Mouse (Mus musculus) cerebellum, adult 18-20 months (tissue): Measurements from ENCODE around the gene Hipk2.
"Not testable (repeated sequence)": the region's sequence is repeated elsewhere in the genome, so short reads cannot be mapped to it uniquely, and the experiment has no call there.

Experiments used
- DNase-seq, 2 experiments: peaks; one replicate each; pipeline ENCODE4 v3.0.0; 2021

The Hipk2 gene

DNA sequence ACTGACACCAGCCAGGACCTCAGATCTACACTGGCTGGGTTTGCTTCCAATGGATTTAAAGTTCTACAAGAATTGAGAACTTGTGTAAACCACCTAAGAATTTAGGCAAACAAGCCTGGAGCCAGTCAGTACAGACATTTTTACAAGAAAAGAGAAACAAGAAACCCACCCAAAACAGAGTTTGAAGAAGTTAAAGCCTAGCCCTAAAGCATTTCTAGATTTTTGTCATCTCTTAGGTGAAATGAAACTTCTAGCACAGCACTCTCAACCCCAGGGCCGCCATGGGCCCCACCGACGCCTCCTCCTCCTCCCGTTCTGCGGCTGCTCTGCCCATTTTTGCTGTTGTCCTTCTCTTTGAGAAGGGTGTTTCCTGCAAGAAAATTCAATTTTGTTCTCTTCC is 184.9 kb downstream of the Hipk2 start:
- DNase-seq = no peak

DNA sequence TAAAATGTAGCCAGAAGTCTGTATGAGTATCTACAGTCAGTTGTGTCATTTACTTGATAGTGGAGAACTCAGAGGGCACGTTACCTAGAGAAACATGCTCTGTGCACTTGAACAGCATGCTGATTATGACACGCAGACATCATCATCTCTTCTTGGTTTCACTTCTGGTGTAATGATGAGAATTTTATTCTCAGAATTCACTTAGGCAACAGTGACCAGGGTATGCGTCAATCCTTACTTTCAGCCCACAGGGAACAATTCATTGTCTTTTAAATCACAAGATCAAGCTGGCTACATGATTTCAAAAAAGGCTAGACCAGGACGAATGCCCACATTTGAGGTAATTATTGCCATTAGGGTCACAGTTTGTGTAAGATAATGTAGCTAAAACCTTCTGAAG is 185.3 kb downstream of the Hipk2 start:
- no peak for DNase-seq

DNA sequence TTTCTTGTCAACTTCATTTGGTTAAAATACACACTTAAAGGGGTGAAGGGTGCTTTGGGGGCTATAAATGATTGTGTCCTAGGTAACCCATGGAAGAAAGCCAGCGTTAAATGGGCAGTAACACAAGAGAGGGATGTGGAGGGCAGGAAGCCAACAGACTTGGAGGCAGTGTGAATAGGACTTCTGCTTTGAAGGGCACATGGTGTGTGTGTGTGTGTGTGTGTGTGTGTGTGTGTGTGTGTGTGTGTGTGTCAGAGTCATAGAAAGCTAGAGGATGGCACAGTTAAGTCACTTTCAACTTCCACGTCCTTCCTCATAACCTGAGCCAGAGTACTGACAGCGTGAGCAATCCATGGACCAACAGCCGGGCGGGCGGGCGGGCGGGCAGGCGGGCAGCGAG is 187.1 kb downstream of the Hipk2 start:
- no peak for DNase-seq

DNA sequence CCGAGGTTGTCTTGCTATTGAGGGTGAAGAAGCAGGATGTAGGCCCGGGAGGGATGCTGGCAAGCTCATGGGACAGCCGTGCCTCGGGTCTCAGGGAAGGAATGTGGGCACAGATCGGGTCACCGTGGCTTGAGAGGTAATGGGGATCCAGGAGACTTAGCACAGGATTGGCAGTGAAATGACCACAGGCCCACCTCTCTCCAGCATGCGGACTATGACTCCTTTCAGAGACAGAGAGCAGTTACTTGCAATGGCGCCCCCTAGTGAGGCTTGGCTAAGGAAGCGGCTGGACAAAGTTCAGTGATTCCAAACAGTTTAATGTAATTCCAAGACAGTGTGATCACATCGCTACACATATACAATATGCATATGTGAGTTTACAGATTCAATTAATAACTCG is 188.7 kb downstream of the Hipk2 start:
- DNase-seq = peak; percentile 60 to 71

DNA sequence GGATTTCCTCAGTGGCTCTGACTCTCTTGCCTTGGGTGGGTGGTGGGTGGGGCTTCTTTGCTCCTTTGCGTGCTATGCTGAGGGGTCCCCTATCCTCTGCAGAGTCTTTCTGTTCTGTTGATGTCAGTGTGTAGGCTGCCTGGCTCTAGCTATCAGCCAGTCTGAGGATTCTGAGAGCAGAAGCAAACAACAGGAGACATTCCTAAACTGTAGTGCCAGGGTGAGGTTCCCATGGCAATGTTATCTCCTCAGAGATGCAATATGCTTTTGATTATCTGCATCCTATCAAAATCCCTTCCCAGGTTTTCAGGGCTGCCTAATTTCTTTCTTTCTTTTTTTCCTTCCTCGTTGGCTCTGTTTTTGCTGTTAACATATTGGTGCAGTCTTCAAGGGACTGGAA is 193.4 kb downstream of the Hipk2 start:
- no peak for DNase-seq

DNA sequence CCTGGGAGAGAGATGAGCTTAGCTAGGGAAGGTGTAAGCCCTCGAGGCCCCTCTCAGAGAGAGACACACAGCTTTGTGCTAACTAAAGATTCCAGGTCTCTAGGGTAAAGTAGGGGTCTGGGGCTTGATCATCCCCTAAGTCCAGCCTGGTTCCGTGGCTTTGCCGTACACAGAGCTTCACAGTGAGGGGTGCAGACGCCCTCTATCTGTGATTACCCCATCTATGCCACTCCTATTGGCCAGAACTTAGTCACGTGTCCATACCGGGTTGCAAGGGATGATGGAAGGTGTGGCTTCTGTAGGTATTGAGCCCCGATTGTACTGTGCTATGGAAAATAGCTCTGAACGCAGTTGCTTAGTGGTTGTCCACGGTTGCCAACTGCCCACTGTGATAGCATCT is 198.3 kb downstream of the Hipk2 start:
- no peak for DNase-seq

DNA sequence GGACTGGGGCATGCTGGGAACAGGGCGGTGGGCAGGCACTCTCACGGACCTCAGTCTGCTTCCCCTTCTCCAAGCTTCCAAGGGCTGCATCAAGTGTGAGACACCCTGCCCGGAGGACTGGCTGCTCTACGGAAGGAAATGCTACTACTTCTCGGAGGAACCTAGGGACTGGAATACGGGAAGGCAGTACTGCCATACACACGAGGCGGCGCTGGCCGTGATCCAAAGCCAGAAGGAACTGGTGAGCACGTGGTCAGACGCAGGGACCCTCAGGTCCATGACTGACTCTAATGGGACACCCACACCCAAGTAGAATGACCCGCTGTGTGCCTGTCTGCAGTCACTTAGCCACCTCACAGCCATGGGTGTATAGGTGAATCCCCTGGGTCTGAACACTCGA is 199.2 kb downstream of the Hipk2 start:
- DNase-seq = no peak

DNA sequence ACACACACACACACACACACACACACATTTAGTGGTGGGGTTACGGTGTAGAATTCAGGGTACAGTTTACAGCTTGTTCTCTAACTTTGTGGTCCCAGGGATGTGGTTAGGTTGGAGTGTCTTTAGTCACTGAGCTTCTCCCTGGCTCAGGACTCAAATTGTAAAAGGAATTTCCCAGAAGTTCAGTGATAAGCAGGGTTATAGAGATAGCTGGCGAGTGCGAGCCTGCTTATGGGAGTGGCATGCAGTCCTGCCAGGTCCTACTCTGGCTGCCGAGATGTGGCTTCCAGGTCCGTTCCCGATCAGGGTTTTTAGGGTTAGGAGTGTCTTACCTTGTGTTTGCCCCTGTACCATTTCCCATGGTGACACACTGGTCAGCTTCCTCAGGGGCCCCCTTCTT is 199.7 kb downstream of the Hipk2 start:
- no peak for DNase-seq

DNA sequence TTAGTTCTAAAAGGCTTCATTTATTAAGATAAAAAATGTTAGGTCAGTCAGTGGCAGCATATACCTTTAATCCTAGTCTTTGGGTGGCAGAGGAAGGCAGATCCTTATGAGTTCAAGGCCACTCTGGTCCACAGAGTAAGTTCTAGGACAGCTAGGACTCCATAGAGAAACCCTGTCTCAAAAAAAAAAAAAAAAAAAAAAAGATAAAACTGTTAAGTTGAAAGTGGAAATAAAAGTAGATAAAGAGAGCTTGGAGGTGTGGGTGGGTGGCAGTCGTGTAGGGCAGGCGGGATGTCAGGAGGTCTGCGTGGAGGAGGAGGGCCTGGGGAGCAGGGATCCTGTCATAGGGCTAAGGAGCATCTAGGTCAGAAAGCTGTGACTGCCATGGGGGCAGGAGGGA is 204.0 kb downstream of the Hipk2 start:
- no peak for DNase-seq

DNA sequence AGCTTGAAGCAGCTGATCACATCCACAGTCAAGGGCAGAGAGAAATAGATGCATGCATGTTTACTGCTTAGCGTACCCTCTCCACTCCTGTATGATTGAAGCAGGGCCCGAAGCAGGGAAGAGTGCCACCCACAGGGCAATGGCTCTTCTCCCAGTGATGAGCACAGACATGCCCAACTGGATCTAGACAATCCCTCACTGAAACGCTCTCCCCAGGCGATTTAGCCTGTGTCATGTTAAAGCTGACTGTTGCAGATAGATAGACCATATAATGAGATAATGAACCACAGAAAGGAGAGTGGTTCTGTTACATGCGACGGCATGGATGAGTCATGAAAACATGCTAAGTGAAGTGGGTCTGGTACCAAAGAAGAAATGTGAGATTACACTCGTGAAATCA is 204.7 kb downstream of the Hipk2 start:
- no peak for DNase-seq

DNA sequence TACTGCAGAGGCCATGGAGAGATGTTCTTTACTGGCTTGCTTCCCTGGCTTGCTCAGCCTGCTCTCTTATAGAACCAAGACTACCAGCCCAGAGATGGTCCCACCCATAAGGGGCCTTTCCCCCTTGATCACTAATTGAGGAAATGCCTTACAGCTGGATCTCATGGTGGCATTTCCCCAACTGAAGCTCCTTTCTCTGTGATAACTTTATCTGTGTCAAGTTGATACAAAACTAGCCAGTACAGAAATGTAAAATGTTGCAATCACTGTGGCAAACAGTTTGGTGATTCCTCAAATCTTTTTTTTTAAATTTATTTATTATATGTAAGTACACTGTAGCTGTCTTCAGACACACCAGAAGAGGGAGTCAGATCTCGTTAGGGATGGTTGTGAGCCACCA is 205.5 kb downstream of the Hipk2 start:
- not testable (repeated sequence) for DNase-seq

DNA sequence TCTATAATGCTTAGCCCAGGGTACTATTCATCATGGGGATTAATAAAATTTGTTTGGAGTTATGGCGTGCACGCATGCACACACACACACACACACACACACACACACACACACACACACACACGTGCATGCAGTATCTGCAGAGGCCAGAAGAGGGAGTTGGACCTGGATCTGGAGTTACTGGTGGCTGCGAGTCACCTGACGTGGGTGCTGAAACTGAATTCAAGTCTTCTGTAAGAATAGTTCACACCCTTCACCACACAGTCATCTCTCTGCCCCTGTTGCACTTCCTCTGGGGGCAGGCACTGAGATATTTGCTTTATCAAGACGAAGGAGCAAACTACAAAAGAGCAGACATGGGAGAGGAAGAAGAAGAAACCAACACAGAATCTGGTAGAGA is 206.4 kb downstream of the Hipk2 start:
- DNase-seq = no peak

DNA sequence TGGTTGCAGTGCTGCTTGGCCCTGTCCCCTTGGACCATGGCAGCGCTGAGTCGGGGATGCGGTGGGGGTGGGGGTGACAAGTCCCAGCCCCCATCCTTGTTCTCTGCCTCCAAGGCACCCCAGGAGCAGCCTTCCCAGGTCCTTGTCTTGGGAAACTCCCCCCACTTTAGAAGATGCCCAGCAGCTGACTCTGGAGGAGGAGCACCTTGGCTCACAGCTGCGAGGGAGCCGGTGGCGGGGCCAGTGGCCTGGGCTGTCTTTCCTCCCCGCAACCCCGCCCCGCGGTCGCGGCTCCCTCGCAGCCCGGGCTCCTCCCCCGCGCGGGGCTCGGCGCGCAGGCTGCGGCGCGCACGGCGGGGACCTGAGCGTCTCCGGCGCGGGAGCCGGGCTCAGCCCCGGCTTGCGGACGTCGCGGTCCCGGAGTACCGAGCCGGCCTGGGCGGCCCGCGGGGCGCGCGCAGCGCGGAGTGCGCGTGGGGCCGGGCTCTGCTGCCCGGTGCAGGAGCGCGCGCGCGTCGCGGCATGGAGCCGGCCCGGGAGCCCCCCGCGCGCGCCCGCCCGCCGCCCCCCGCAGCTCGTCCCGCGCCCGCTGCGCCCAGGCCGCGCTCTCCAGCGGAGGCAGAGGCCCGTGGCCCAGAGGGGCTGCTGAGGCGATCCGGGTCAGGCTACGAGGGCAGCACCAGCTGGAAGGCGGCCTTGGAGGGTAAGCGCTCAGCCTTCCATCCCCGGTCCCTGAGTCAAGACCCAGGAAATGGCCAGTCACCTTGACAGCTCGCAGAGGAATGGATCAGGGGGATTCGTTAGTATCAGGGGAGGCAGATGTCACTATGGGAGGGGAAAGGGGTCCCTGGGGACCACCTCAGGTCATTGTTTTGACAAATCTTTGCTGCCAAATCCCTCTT is 213.0 kb downstream of the Hipk2 start, which contains the start of gene Clec2l:
TSS of gene Clec2l (plus strand) at position 356 of the 902 bp plus-strand sequence.
- peak; percentile 80 to 85 for DNase-seq

DNA sequence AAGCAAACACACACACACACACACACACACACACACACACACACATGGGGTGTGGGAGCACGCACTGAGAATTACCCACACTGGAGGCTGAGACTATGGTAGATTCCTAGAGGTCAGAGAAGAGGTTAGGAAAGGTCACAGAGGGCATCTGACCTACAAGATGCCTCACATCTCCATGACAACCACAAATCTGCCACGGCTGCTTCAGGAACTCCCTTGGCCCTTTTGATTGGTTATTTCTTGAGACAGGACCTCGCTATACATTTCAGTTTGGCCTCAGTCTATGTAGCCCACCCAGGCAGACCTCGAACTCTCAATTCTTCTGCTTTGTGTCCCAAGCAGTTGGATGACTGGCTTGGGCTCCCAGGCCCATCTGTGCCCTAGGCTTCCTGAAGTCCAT is 214.3 kb downstream of the Hipk2 start:
- DNase-seq = no peak

DNA sequence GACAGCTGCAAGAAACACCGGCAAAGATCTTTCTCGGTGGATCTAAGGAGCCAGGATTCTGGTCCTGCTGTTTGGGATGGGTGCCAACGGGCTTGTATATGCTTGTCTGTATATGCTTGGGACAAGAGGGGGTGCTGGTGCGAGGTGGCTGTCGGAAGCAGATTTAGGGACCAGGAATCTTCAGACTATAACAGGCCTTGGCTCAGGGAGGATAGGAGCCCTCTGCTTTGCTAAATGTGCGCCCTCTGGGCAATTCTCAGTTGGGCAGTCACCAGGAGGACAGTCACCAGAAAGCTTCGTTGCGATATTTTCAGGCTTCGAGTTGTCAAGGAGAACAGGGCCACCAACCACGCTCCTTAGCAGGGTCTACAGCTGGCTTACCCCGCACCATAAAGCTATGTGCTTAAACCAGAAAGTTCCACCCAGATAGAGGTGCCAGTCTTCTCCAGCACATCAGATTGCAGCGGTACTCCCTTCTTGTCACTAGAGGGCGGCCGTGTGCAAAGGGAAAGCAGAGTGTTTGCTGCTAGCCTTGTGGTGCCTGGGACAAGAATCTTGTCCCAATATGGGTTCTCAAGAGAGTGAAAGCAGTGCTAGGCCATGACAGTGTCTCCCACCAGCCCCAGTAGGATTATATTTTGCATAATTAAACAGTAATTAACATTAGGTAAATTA is 225.6 kb downstream of the Hipk2 start:
- DNase-seq = peak; percentile 70 to 76

DNA sequence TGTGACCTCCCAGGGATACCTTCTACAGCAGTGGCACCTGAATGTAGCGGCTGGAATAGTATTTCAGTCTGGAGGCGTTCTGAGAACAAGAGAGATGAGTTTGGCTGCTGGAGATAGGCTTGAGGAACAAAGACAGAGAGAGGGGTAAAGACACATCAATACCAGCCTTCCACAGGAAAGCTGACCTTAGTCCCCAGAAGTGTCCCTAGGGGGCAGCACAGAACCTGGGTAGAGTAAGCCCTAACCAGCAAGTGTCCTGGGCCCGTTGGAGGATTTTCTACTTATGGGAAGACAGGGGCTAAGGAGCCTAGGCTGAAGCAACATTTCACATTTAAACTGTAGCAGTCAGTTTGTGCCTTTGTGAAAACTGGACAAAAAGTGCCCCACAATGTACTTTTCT is 226.4 kb downstream of the Hipk2 start:
- peak in 1 of 2 experiments; percentile 23 for DNase-seq
